Mouse (Mus musculus) ES-Bruce4 (cell line): ENCODE results near the gene Fbxo24. TPM values are rescaled to one million over a fixed set of nuclear protein-coding genes. Genes with fewer than 3 reads are reported as not detected.

Experiments
- H3K27ac ChIP-seq: 2 replicates; pipeline ENCODE4 v1.5.1; 2012; ENCODE audit warnings: low read length, inconsistent platforms; ENCODE audit not compliant: insufficient read depth
- H3K27me3 ChIP-seq: 2 replicates; pipeline ENCODE4 v1.6.1; 2012; ENCODE audit warnings: mild to moderate bottlenecking, low read length, inconsistent platforms; ENCODE audit not compliant: control insufficient read depth, poor library complexity, insufficient read depth, severe bottlenecking
- H3K36me3 ChIP-seq: 2 replicates; pipeline ENCODE4 v1.6.1; 2012; ENCODE audit warnings: inconsistent platforms, mild to moderate bottlenecking, low read length, moderate library complexity; ENCODE audit not compliant: control insufficient read depth, poor library complexity, insufficient read depth, severe bottlenecking
- H3K4me1 ChIP-seq: one replicate; pipeline ENCODE4 v1.8.1; 2011; ENCODE audit warnings: low read length; ENCODE audit not compliant: control insufficient read depth, insufficient read depth
- H3K4me3 ChIP-seq: 2 replicates; pipeline ENCODE4 v1.5.1; 2011; ENCODE audit warnings: low read depth, mild to moderate bottlenecking, low read length
- H3K9ac ChIP-seq: 2 replicates; pipeline ENCODE4 v1.6.1; 2012; ENCODE audit warnings: low read depth, mild to moderate bottlenecking, inconsistent platforms; ENCODE audit not compliant: poor library complexity, severe bottlenecking
- H3K9me3 ChIP-seq: replicated peaks from 2 replicates; pipeline ENCODE4 v1.6.1; 2012; ENCODE audit warnings: mild to moderate bottlenecking, low read length, inconsistent platforms; ENCODE audit not compliant: control insufficient read depth, poor library complexity, insufficient read depth, severe bottlenecking
- CTCF ChIP-seq: IDR thresholded peaks from one replicate; pipeline ENCODE4 v1.8.1; 2011; ENCODE audit warnings: low read depth, low read length
- EP300 ChIP-seq: IDR thresholded peaks from 2 replicates; pipeline ENCODE4 v1.6.1; 2011; ENCODE audit warnings: low read depth, low read length; ENCODE audit not compliant: insufficient read depth
- POLR2A ChIP-seq: IDR thresholded peaks from one replicate; pipeline ENCODE4 v1.8.1; 2011; ENCODE audit warnings: low read length; ENCODE audit not compliant: insufficient read depth
- polyA plus RNA-seq: library from polyadenylated mRNA; stranded (reverse); fragments of >200 nt; gene quantifications from 2 replicates; pipeline ENCODE4 v1.2.4, GENCODE M21; 2011; ENCODE audit warnings: low read depth; ENCODE audit not compliant: missing spikeins, insufficient read depth, insufficient read length

Gene Fbxo24
- polyA plus RNA-seq, 1 experiment = 0.48 TPM

DNA sequence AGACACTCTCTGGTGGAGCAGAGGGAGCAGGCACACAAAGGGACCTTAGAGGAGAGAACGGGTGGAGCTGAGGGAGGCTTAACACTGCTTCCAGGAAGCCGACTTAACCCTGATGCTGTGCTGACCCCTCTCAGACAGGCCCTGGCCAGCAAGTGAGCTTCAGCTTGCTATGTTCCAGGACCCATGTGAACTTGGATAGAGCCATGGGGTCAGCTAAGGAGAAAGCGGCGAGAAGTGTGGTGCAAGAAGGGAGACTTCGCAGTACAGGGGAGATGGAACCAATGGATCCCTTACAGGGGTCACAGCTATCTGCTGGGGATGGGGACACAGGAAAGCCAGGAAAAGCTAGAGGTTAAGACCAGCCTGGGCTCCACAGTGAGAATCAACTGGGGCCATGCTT is 15.7 kb downstream of the Fbxo24 start:
- peak overlapping the region; percentile 60 for H3K9ac ChIP-seq
- no peaks in the 10 kb centered on the region for H3K9me3 ChIP-seq
- TF ChIP-seq CTCF (no peak), POLR2A (no peak), EP300 (no peak)
- H3K27ac ChIP-seq = peak overlapping the region; percentile 86
- H3K4me3 ChIP-seq = no peak overlapping the region; the same call in 1 of the 2 replicates
- H3K27me3 ChIP-seq = no peaks in the 10 kb centered on the region
- no peaks in the 10 kb centered on the region for H3K36me3 ChIP-seq
- peaks cover 7% of the 10 kb centered on the region for H3K4me1 ChIP-seq

DNA sequence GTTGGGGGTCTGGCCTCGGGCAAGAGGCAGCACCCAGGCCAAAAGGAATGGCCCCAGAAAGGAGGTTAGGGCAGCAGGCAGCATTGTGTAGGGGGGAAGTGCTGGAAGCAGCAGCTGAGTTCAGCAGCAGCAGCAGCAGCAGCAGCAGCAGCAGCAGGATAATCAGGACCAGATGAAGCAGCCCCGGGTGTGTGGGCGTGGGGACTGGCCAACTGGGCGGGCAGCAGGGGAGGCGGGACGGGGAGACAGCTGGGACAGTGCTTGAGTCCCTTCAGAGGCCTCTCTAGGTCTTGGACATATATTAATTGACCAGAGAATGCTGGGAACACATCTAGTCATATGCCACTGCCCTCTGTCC is 17.6 kb downstream of the Fbxo24 start:
- peak overlapping the region; percentile 66 for H3K4me3 ChIP-seq
- peaks cover 1% of the 10 kb centered on the region; the same call in 1 of the 2 replicates for H3K36me3 ChIP-seq
- H3K27ac ChIP-seq = peak overlapping the region; percentile 56
- no peaks in the 10 kb centered on the region for H3K9me3 ChIP-seq
- TF ChIP-seq CTCF = no peak
- no peak for TF ChIP-seq POLR2A
- TF ChIP-seq EP300 = no peak
- H3K9ac ChIP-seq = peak overlapping the region; percentile 60; the same call in 1 of the 2 replicates
- peaks cover 10% of the 10 kb centered on the region for H3K4me1 ChIP-seq
- no peaks in the 10 kb centered on the region for H3K27me3 ChIP-seq

DNA sequence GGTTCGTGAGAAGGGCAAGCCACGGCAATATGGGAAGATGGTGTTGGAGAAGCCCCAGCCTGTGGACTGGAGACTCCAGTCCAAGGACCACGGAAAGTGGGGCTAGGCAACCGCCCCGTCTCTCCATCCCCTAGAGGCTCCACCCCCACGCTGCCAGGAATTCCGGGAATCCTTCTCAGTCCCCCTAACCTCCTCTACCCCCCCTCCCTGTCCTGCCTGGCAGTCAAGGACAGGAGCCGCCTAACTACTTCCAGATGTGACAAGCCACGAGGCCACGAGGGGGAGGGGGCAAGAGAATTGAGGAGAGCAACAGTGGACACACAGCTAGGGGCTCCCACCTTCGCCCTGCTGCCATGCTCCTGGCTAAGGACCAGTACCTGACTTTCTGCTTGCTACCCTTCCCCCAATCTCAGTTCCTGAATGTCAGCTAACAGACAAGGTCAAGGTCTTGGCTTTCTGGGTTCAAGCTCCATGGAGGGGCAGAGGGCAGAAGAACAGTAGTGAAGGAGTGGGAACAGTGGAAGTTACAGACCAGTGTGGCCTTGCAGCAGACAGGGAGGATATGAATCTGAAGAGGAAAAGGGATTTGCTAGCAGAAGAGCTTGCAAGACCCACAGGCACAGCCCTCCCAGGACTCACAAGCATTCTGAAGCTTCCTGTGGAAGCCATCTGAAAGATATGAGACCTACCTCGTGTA is 18.1 kb downstream of the Fbxo24 start:
- H3K9me3 ChIP-seq = no peaks in the 10 kb centered on the region
- H3K4me1 ChIP-seq = peaks cover 10% of the 10 kb centered on the region
- H3K9ac ChIP-seq = peak overlapping the region; percentile 60
- H3K27me3 ChIP-seq = no peaks in the 10 kb centered on the region
- peak overlapping the region; percentile 66 for H3K4me3 ChIP-seq
- TF ChIP-seq EP300 (peak; percentile 82), CTCF (no peak)
- H3K27ac ChIP-seq = peak overlapping the region; percentile 62
- H3K36me3 ChIP-seq = peaks cover 4% of the 10 kb centered on the region; the same call in 1 of the 2 replicates

DNA sequence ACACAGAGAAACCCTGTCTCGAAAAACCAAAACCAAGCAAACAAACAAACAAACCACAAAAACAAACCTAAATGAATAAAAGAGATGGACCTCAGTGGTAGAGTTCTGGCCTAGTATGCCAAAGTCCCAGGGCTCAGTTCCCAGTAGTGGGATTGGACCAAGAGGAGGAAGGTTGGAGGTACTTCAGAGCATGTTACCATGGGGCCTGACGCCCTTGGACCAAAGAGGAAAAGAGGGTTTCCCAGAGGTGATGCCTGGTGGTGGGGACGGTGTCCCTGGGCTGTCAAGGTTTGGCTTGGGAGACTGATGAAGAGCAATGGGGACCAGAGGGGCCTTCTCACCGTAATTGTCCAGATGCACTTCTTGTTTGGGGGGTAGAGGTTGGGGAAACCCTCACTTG is 18.7 kb downstream of the Fbxo24 start:
- TF ChIP-seq EP300 (no peak), CTCF (no peak), POLR2A (no peak)
- peak overlapping the region; percentile 60 for H3K9ac ChIP-seq
- no peaks in the 10 kb centered on the region for H3K27me3 ChIP-seq
- H3K4me3 ChIP-seq = peak overlapping the region; percentile 66
- H3K9me3 ChIP-seq = no peaks in the 10 kb centered on the region
- peak overlapping the region; percentile 62 for H3K27ac ChIP-seq
- peaks cover 10% of the 10 kb centered on the region for H3K4me1 ChIP-seq
- peaks cover 8% of the 10 kb centered on the region for H3K36me3 ChIP-seq

DNA sequence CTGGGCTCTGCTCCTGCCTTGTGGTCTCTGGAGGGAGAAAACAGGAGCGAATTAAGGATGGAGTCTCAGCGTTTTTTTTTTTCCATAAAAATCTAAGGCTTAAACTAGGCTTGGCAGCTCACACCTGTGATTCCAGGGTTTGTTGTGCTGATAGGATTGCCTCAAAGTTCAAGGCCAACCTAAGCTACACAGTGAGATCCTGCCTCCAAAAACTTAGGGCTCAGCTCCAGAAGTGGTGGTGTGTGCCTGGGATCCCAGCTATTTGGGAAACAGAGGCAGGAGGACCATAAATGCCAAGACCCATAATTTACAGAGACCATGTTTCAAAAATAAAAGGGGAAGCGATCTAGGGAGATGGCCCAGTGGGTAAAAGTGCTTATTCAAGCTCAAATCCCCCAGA is 19.5 kb downstream of the Fbxo24 start:
- Histone ChIP-seq H3K27me3 (no peaks in the 10 kb centered on the region), H3K9ac (peak overlapping the region; percentile 62), H3K36me3 (peaks cover 8% of the 10 kb centered on the region), H3K27ac (peak overlapping the region; percentile 62), H3K4me3 (peak overlapping the region; percentile 48), H3K4me1 (peaks cover 10% of the 10 kb centered on the region), H3K9me3 (no peaks in the 10 kb centered on the region)
- no peak for TF ChIP-seq EP300
- TF ChIP-seq POLR2A = no peak
- TF ChIP-seq CTCF = no peak

DNA sequence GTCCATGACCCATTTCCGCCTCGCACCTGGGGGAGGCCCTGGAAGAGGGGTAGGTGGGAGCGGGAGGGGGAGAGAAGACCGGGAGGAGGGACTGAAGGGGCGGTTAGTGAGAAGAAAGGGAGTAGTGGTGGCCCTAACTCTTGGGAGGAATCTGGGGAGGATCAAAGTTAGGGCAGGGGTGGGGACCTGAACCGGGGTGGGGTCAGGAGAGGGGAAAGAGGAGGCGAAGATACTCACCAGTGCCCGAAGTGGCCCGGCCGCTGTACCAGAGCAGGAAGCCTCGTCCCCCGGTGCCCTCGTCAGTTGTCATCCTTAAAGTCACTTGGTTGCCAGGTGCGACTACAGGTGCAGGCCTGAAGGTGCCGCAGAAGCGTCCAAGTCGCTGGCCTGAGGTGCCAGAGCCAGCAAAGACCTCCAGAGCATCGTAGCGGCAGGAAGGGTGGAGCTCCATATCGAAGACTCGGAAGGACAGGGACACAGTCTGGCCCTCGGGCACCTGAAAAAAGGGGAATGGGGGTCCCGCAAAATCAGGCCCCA is 20.1 kb downstream of the Fbxo24 start:
- peak overlapping the region; percentile 62 for H3K27ac ChIP-seq
- H3K27me3 ChIP-seq = no peaks in the 10 kb centered on the region
- no peak for TF ChIP-seq EP300
- no peak for TF ChIP-seq POLR2A
- no peak for TF ChIP-seq CTCF
- H3K36me3 ChIP-seq = peaks cover 8% of the 10 kb centered on the region
- H3K9ac ChIP-seq = peak overlapping the region; percentile 62
- H3K4me1 ChIP-seq = peaks cover 10% of the 10 kb centered on the region
- H3K4me3 ChIP-seq = peak overlapping the region; percentile 48
- no peaks in the 10 kb centered on the region for H3K9me3 ChIP-seq
